Mouse (Mus musculus) bone marrow macrophage, adult 2 months (primary cell): ENCODE measurements around the gene Hist1h2bj.

Experiments
- CTCF ChIP-seq: IDR thresholded peaks from 2 replicates; pipeline ENCODE4 v1.5.1; 2012; ENCODE audit warnings: low read depth, mild to moderate bottlenecking, low read length, moderate library complexity
- POLR2A ChIP-seq: IDR thresholded peaks from 2 replicates; pipeline ENCODE4 v1.6.1; 2012; ENCODE audit warnings: mild to moderate bottlenecking, low read depth, low read length, borderline replicate concordance

DNA sequence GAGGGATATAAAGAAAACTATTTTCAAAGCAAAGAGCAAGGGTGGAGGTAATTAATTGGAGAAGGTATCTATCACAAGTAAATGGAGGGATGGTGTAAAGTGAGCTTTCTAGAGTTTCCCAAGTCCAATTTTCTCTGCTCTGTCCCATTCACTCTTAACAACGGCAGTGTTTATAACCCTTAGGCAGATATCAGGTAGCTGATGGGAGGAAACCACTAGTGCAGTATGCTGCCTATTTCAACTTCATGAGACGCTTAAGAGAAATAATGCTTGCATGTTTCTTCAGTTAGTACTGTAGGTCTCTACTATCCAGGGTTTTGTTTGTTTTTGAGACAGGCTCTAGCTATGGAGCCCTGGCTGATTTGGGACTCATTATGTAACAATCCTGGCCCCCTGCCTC is 5.6 kb upstream of the Hist1h2bj start:
- TF ChIP-seq POLR2A (no peak), CTCF (no peak)
